Mouse (Mus musculus) hindbrain, embryonic 10.5 days (tissue): ENCODE data around the gene Spag5. TPM values are rescaled to one million over a fixed set of nuclear protein-coding genes. Genes with fewer than 3 reads are reported as not detected.

Experiments used
- DNase-seq: peaks from one replicate; pipeline ENCODE4 v3.0.0-alpha.2; 2017; ENCODE audit warnings: low spot score
- H3K27ac ChIP-seq: fragments of 300-500 bp; sonication (generic); 2 replicates; pipeline ENCODE4 v1.5.1; 2016; ENCODE audit warnings: mild to moderate bottlenecking, moderate library complexity
- H3K27me3 ChIP-seq: fragments of 300-500 bp; sonication (generic); 2 replicates; pipeline ENCODE4 v1.6.1; 2016; ENCODE audit warnings: mild to moderate bottlenecking; ENCODE audit not compliant: poor library complexity, insufficient read depth, severe bottlenecking
- H3K36me3 ChIP-seq: fragments of 300-500 bp; sonication (generic); 2 replicates; pipeline ENCODE4 v1.6.1; 2016; ENCODE audit warnings: mild to moderate bottlenecking, moderate library complexity
- H3K4me1 ChIP-seq: fragments of 300-500 bp; sonication (generic); replicated peaks from 2 replicates; pipeline ENCODE4 v1.6.1; 2016; ENCODE audit warnings: mild to moderate bottlenecking
- H3K4me3 ChIP-seq: fragments of 300-500 bp; sonication (generic); 2 replicates; pipeline ENCODE4 v1.5.1; 2016; ENCODE audit warnings: mild to moderate bottlenecking, moderate library complexity
- H3K9me3 ChIP-seq: fragments of 300-500 bp; sonication (generic); 2 replicates; pipeline ENCODE4 v1.6.1; 2016; ENCODE audit warnings: mild to moderate bottlenecking, moderate library complexity
- WGBS: fragments of 180-500 bp; shearing (Covaris S2); methylation state at CpG from one replicate; pipeline ENCODE4 v1.1.7; 2016; 5-methylcytosine and 5-hydroxymethylcytosine counted together
- polyA plus RNA-seq: library from polyadenylated mRNA; unstranded; fragments of >200 nt; fragmentation: Nextera tagmentation; extraction: Ambion mirVana; gene quantifications from 2 replicates; pipeline ENCODE4 v1.2.1, GENCODE M21; 2016

The Spag5 gene
- polyA plus RNA-seq, 1 experiment from 2014 or later, result 53.2 TPM

DNA sequence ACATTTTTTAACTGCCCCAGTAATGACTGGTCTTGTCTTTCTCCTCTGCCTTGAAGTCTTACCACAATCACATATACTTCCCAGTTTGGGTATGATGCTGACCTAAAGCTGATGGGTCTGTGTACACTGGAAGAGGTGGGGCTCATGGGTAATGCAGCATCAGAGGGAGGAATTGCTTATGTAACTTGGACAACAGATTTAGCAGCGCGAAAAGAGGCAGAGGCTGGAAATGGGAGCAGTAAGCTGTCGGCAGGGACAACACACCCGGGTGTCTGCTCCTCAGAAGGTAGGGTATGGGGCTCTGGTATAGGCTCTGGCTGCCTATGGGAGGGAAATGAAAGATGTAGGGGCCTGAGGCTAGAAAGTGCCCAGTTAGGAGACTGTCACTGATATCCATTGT, 10.7 kb upstream of the Spag5 start, which contains the start of gene BC030499:
Gene BC030499, plus strand, starts transcription at position 188 of the 400 bp plus-strand sequence.
- no peak for DNase-seq
- no peak within 1 kb of the TSS for H3K4me3 ChIP-seq
- H3K4me1 ChIP-seq, result no peaks in the 10 kb centered on the region
- H3K36me3 ChIP-seq, result peaks cover 86% of the 10 kb centered on the region
- no peak within 1 kb of the TSS for H3K27ac ChIP-seq
- 89% methylated on average over 4 of the region's 4 CpGs for WGBS
- H3K27me3 ChIP-seq, result no peaks in the 10 kb centered on the region
- no peaks in the 10 kb centered on the region for H3K9me3 ChIP-seq

GRCm38 (mm10) chr11:78294585-78294984, 6.7 kb upstream of the Spag5 start:
- Histone ChIP-seq H3K27me3 (no peaks in the 10 kb centered on the region), H3K36me3 (peaks cover 47% of the 10 kb centered on the region), H3K27ac (no peak overlapping the region), H3K9me3 (no peaks in the 10 kb centered on the region), H3K4me3 (no peak overlapping the region), H3K4me1 (no peaks in the 10 kb centered on the region)
- DNase-seq, result no peak
- WGBS, result 92% methylated on average over 6 of the region's 6 CpGs

- H3K9me3 ChIP-seq, result no peaks in the 10 kb centered on the region
- no peak for DNase-seq
- 67% methylated on average over 7 of the region's 7 CpGs for WGBS
- peaks cover 29% of the 10 kb centered on the region for H3K36me3 ChIP-seq
- H3K27me3 ChIP-seq, result no peaks in the 10 kb centered on the region
- peaks cover 28% of the 10 kb centered on the region for H3K4me1 ChIP-seq
- H3K4me3 ChIP-seq, result peak overlapping the region; percentile 77
- H3K27ac ChIP-seq, result peak overlapping the region; percentile 93
Observed at GRCm38 (mm10) chr11:78300917-78301316, 412 bp upstream of the Spag5 start.

DNA sequence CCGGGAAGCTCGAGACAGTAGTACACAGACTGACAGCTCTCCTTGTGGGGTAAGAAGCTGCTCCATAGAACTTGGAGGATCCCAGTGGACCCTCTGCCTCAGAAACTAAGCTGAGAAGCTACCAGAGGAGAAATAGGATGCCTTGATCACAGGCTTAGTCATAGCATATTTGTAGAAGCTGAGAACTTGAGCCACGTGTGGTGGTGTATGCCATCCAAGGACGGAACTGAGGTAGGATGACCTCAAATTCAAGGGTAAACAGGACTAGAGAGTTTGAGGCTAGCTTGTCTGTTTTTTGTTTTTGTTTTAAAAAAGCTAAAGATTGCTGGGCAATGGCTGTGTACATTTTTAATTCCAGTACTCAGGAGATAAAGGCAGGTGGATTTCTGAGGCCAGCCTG, 3.9 kb downstream of the Spag5 start:
- no peak overlapping the region for H3K27ac ChIP-seq
- WGBS, result 93% methylated on average over 4 of the region's 4 CpGs
- no peaks in the 10 kb centered on the region for H3K9me3 ChIP-seq
- no peak overlapping the region for H3K4me3 ChIP-seq
- H3K36me3 ChIP-seq, result peaks cover 72% of the 10 kb centered on the region
- H3K4me1 ChIP-seq, result peaks cover 36% of the 10 kb centered on the region
- H3K27me3 ChIP-seq, result no peaks in the 10 kb centered on the region
- DNase-seq, result no peak

DNA sequence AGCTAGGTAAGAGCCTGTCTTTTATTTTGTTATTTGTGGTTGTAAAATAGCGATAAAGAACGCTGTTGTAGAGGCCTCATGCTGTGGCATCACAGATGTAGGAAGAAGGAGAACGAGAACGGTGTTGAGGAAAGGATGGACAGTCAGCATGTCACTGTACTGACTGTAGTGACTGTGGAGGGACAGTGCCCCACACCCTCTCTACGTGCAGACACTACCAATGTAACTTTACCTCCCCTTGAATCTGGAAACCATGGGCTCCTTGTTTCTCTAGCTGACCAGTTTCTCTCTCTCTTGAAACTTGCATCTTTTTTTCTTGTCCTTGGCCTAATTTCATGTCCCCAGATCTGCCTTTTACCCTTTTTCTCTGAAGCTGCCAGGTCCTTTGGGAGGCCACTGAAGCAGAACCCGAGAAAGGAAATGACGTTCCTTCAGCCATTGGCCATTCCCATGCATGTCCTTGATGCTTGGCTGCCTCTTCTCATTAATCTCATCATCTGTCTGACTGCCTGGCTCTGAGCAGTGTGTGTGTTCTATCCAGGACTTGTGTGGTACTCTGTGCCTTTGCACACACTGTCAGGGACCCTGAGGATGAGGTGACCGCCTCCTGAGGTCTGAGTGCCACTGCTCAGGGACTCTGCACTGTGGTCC, 9.7 kb downstream of the Spag5 start:
- Histone ChIP-seq H3K9me3 (no peaks in the 10 kb centered on the region), H3K36me3 (peaks cover 98% of the 10 kb centered on the region), H3K27me3 (no peaks in the 10 kb centered on the region), H3K4me3 (no peak overlapping the region), H3K27ac (no peak overlapping the region), H3K4me1 (peaks cover 13% of the 10 kb centered on the region)
- DNase-seq, result no peak
- WGBS, result 83% methylated on average over 8 of the region's 8 CpGs

- Histone ChIP-seq H3K9me3 (no peaks in the 10 kb centered on the region), H3K4me3 (no peak overlapping the region), H3K27ac (no peak overlapping the region), H3K4me1 (peaks cover 5% of the 10 kb centered on the region; the same call in 1 of the 2 replicates), H3K36me3 (peaks cover 98% of the 10 kb centered on the region), H3K27me3 (no peaks in the 10 kb centered on the region)
- no peak for DNase-seq
- WGBS, result 97% methylated on average over 2 of the region's 2 CpGs
Observed at GRCm38 (mm10) chr11:78313662-78314061, 12.3 kb downstream of the Spag5 start.

GRCm38 (mm10) chr11:78318411-78318810, 17.1 kb downstream of the Spag5 start:
- no peak overlapping the region for H3K4me3 ChIP-seq
- peaks cover 97% of the 10 kb centered on the region for H3K36me3 ChIP-seq
- H3K4me1 ChIP-seq, result peaks cover 13% of the 10 kb centered on the region
- WGBS, result 92% methylated on average over 2 of the region's 2 CpGs
- H3K27me3 ChIP-seq, result no peaks in the 10 kb centered on the region
- no peak for DNase-seq
- no peak overlapping the region for H3K27ac ChIP-seq
- no peaks in the 10 kb centered on the region for H3K9me3 ChIP-seq

GRCm38 (mm10) chr11:78322076-78322831, 20.9 kb downstream of the Spag5 start:
- Histone ChIP-seq H3K36me3 (peaks cover 85% of the 10 kb centered on the region), H3K27ac (no peak overlapping the region; the same call in 1 of the 2 replicates), H3K4me3 (no peak overlapping the region), H3K9me3 (no peaks in the 10 kb centered on the region), H3K4me1 (peaks cover 20% of the 10 kb centered on the region), H3K27me3 (no peaks in the 10 kb centered on the region)
- DNase-seq, result no peak
- 81% methylated on average over 2 of the region's 2 CpGs for WGBS

GRCm38 (mm10) chr11:78322860-78323259, 21.5 kb downstream of the Spag5 start, which contains the start of gene Aldoc:
Aldoc (plus strand) TSS chr11:78322968.
- 0 out of 2 replicates have a peak within 1 kb of the TSS, but pooled peaks have one; percentile 24 for H3K4me3 ChIP-seq

GRCm38 (mm10) chr11:78324000-78324785, 22.9 kb downstream of the Spag5 start:
- Histone ChIP-seq H3K36me3 (peaks cover 66% of the 10 kb centered on the region), H3K9me3 (no peaks in the 10 kb centered on the region), H3K27me3 (no peaks in the 10 kb centered on the region), H3K27ac (no peak overlapping the region), H3K4me1 (peaks cover 28% of the 10 kb centered on the region), H3K4me3 (no peak overlapping the region)
- 88% methylated on average over 15 of the region's 15 CpGs for WGBS
- no peak for DNase-seq

More at GRCm38 (mm10) chr11:78322860-78323259, 21.5 kb downstream of the Spag5 start, which contains the start of gene Aldoc:
- Histone ChIP-seq H3K9me3 (no peaks in the 10 kb centered on the region), H3K27ac (no peak within 1 kb of the TSS; the same call in 1 of the 2 replicates), H3K4me1 (peaks cover 20% of the 10 kb centered on the region), H3K36me3 (peaks cover 79% of the 10 kb centered on the region), H3K27me3 (no peaks in the 10 kb centered on the region)
- WGBS, result 7% methylated on average over 15 of the region's 15 CpGs
- DNase-seq, result peak; percentile 35

GRCm38 (mm10) chr11:78324965-78325364, 23.6 kb downstream of the Spag5 start:
- Histone ChIP-seq H3K4me3 (no peak overlapping the region), H3K27ac (no peak overlapping the region), H3K36me3 (peaks cover 58% of the 10 kb centered on the region), H3K9me3 (no peaks in the 10 kb centered on the region), H3K27me3 (no peaks in the 10 kb centered on the region), H3K4me1 (peaks cover 33% of the 10 kb centered on the region)
- 91% methylated on average over 12 of the region's 12 CpGs for WGBS
- no peak for DNase-seq

DNA sequence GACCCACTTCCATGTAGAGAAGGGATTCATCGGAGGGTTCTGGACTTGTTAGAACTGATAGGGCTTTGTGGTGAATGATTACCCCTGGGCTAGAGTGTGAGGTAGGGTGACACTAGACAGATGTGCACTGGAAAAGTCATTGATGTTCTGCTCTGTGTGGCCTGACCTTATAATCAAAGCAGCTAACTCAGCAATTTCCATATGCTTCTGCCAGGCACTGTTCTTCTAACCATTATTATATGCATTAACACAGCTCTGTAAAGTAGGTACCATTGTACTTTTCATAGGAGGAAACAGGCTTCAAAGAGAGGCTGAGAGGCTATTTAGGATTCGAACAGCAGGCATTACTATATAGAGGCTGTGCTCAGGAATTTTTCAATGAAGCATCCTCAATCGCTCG, 25.9 kb downstream of the Spag5 start:
- 94% methylated on average over 4 of the region's 4 CpGs for WGBS
- no peaks in the 10 kb centered on the region for H3K9me3 ChIP-seq
- H3K27ac ChIP-seq, result no peak overlapping the region
- no peaks in the 10 kb centered on the region for H3K27me3 ChIP-seq
- H3K36me3 ChIP-seq, result peaks cover 39% of the 10 kb centered on the region
- DNase-seq, result no peak
- no peak overlapping the region for H3K4me3 ChIP-seq
- peaks cover 33% of the 10 kb centered on the region for H3K4me1 ChIP-seq
